Mouse (Mus musculus) heart, embryonic 10.5 days (tissue): Measurements from ENCODE around the gene Chd1l. TPM values are rescaled to one million over a fixed set of nuclear protein-coding genes. Genes with fewer than 3 reads are reported as not detected.
A peak's percentile ranks its signal among the peaks of the same experiment; 100 is the strongest.

ENCODE experiments used
- DNase-seq: peaks from one replicate; pipeline ENCODE4 v3.0.0-alpha.2; 2017; ENCODE audit warnings: low spot score
- H3K27ac ChIP-seq: fragments of 300-500 bp; sonication (generic); 2 replicates; pipeline ENCODE4 v1.5.1; 2016; ENCODE audit warnings: mild to moderate bottlenecking
- H3K27me3 ChIP-seq: fragments of 300-500 bp; sonication (generic); 2 replicates; pipeline ENCODE4 v1.6.1; 2016; ENCODE audit warnings: mild to moderate bottlenecking; ENCODE audit not compliant: poor library complexity, insufficient read depth, severe bottlenecking
- H3K36me3 ChIP-seq: fragments of 300-500 bp; sonication (generic); 2 replicates; pipeline ENCODE4 v1.6.1; 2016; ENCODE audit warnings: mild to moderate bottlenecking, moderate library complexity
- H3K4me1 ChIP-seq: fragments of 300-500 bp; sonication (generic); 2 replicates; pipeline ENCODE4 v1.6.1; 2016; ENCODE audit warnings: mild to moderate bottlenecking
- H3K4me3 ChIP-seq: fragments of 300-500 bp; sonication (generic); 2 replicates; pipeline ENCODE4 v1.5.1; 2016; ENCODE audit warnings: mild to moderate bottlenecking, moderate library complexity
- H3K9me3 ChIP-seq: fragments of 300-500 bp; sonication (generic); 2 replicates; pipeline ENCODE4 v1.6.1; 2016; ENCODE audit warnings: mild to moderate bottlenecking, moderate library complexity
- WGBS: fragments of 180-500 bp; shearing (Covaris S2); methylation state at CpG from one replicate; pipeline ENCODE4 v1.1.7; 2016; 5-methylcytosine and 5-hydroxymethylcytosine counted together
- polyA plus RNA-seq: library from polyadenylated mRNA; unstranded; fragments of >200 nt; fragmentation: Nextera tagmentation; extraction: Ambion mirVana; gene quantifications from 2 replicates; pipeline ENCODE4 v1.2.1, GENCODE M21; 2016

Chd1l gene
- 21.7 and 22.8 TPM in 2 replicates for polyA plus RNA-seq

GRCm38 (mm10) chr3:97609845-97610410, at the start of gene Chd1l:
Gene Chd1l, minus strand, starts transcription at chr3:97610203.
- Histone ChIP-seq H3K9me3 (no peaks in the 10 kb centered on the region), H3K27me3 (no peaks in the 10 kb centered on the region), H3K36me3 (no peaks in the 10 kb centered on the region), H3K27ac (peak within 1 kb of the TSS; percentile 98), H3K4me3 (peak within 1 kb of the TSS; percentile 81), H3K4me1 (no peaks in the 10 kb centered on the region)
- WGBS: under 1% methylated on average over 55 of the region's 56 CpGs
- peak; percentile 95 for DNase-seq

GRCm38 (mm10) chr3:97659746-97660145, 49.7 kb upstream of the Chd1l start:
- no peaks in the 10 kb centered on the region for H3K27me3 ChIP-seq
- DNase-seq: no peak
- peak overlapping the region; percentile 96; the same call in 1 of the 2 replicates for H3K27ac ChIP-seq
- H3K9me3 ChIP-seq: no peaks in the 10 kb centered on the region
- H3K4me1 ChIP-seq: peaks cover 41% of the 10 kb centered on the region
- peak overlapping the region; percentile 12 for H3K4me3 ChIP-seq
- 80% methylated on average over 7 of the region's 7 CpGs for WGBS
- peaks cover 25% of the 10 kb centered on the region for H3K36me3 ChIP-seq

- peak; percentile 90 for DNase-seq
- under 1% methylated on average over 50 of the region's 50 CpGs for WGBS
- Histone ChIP-seq H3K4me3 (peak overlapping the region; percentile 87), H3K9me3 (no peaks in the 10 kb centered on the region), H3K4me1 (peaks cover 41% of the 10 kb centered on the region), H3K27me3 (no peaks in the 10 kb centered on the region), H3K27ac (peak overlapping the region; percentile 96), H3K36me3 (peaks cover 14% of the 10 kb centered on the region)
These were observed 48.6 kb upstream of the Chd1l start for GRCm38 (mm10) chr3:97658426-97659193.

- H3K4me3 ChIP-seq: peak within 1 kb of the TSS; percentile 87
- no peaks in the 10 kb centered on the region for H3K9me3 ChIP-seq
- peaks cover 7% of the 10 kb centered on the region for H3K36me3 ChIP-seq
- WGBS: 2% methylated on average over 51 of the region's 51 CpGs
- peaks cover 44% of the 10 kb centered on the region for H3K4me1 ChIP-seq
- DNase-seq: peak; percentile 99
- H3K27me3 ChIP-seq: no peaks in the 10 kb centered on the region
- H3K27ac ChIP-seq: peak within 1 kb of the TSS; percentile 96
These were observed 47.8 kb upstream of the Chd1l start, which contains the start of gene Prkab2 for GRCm38 (mm10) chr3:97657655-97658411. Gene Prkab2, plus strand, starts transcription at chr3:97658193.

- no peaks in the 10 kb centered on the region for H3K9me3 ChIP-seq
These were observed 44.9 kb upstream of the Chd1l start for GRCm38 (mm10) chr3:97654901-97655300.

GRCm38 (mm10) chr3:97653781-97654180, 43.8 kb upstream of the Chd1l start:
- no peak for DNase-seq
- H3K9me3 ChIP-seq: no peaks in the 10 kb centered on the region
- H3K36me3 ChIP-seq: no peaks in the 10 kb centered on the region
- H3K4me1 ChIP-seq: peaks cover 43% of the 10 kb centered on the region
- no peaks in the 10 kb centered on the region for H3K27me3 ChIP-seq
- no peak overlapping the region for H3K4me3 ChIP-seq
- no peak overlapping the region for H3K27ac ChIP-seq
- WGBS: 82% methylated on average over 5 of the region's 5 CpGs

More at GRCm38 (mm10) chr3:97654901-97655300, 44.9 kb upstream of the Chd1l start:
- Histone ChIP-seq H3K36me3 (no peaks in the 10 kb centered on the region), H3K4me3 (no peak overlapping the region), H3K4me1 (peaks cover 54% of the 10 kb centered on the region), H3K27ac (no peak overlapping the region), H3K27me3 (no peaks in the 10 kb centered on the region)
- 83% methylated on average over 8 of the region's 8 CpGs for WGBS
- no peak for DNase-seq

GRCm38 (mm10) chr3:97651604-97652003, 41.6 kb upstream of the Chd1l start:
- DNase-seq: no peak
- no peaks in the 10 kb centered on the region for H3K36me3 ChIP-seq
- no peaks in the 10 kb centered on the region for H3K27me3 ChIP-seq
- WGBS: 39% methylated on average over 10 of the region's 10 CpGs
- peaks cover 31% of the 10 kb centered on the region for H3K4me1 ChIP-seq
- H3K9me3 ChIP-seq: no peaks in the 10 kb centered on the region
- H3K27ac ChIP-seq: peak overlapping the region; percentile 87
- H3K4me3 ChIP-seq: peak overlapping the region; percentile 39

- no peaks in the 10 kb centered on the region for H3K36me3 ChIP-seq
- H3K27ac ChIP-seq: no peak overlapping the region
- no peaks in the 10 kb centered on the region for H3K27me3 ChIP-seq
- 80% methylated on average over 6 of the region's 6 CpGs for WGBS
- DNase-seq: no peak
- H3K4me3 ChIP-seq: no peak overlapping the region
- no peaks in the 10 kb centered on the region for H3K9me3 ChIP-seq
- peaks cover 20% of the 10 kb centered on the region for H3K4me1 ChIP-seq
These were observed 39.5 kb upstream of the Chd1l start for GRCm38 (mm10) chr3:97649469-97649868.

- no peak for DNase-seq
- WGBS: 78% methylated on average over 3 of the region's 3 CpGs
- H3K4me3 ChIP-seq: no peak overlapping the region
- H3K9me3 ChIP-seq: no peaks in the 10 kb centered on the region
- no peak overlapping the region for H3K27ac ChIP-seq
- peaks cover 20% of the 10 kb centered on the region for H3K4me1 ChIP-seq
- no peaks in the 10 kb centered on the region for H3K27me3 ChIP-seq
- H3K36me3 ChIP-seq: no peaks in the 10 kb centered on the region
These were observed 39.0 kb upstream of the Chd1l start for GRCm38 (mm10) chr3:97649022-97649421.

- Histone ChIP-seq H3K36me3 (no peaks in the 10 kb centered on the region), H3K4me1 (peaks cover 20% of the 10 kb centered on the region), H3K4me3 (no peak overlapping the region), H3K27ac (no peak overlapping the region), H3K27me3 (no peaks in the 10 kb centered on the region), H3K9me3 (no peaks in the 10 kb centered on the region)
- 43% methylated on average over 1 of the region's 1 CpGs for WGBS
- no peak for DNase-seq
These were observed 38.5 kb upstream of the Chd1l start for GRCm38 (mm10) chr3:97648518-97648917.

- no peaks in the 10 kb centered on the region for H3K4me1 ChIP-seq
- WGBS: 80% methylated on average over 9 of the region's 9 CpGs
- no peaks in the 10 kb centered on the region for H3K36me3 ChIP-seq
- H3K4me3 ChIP-seq: no peak overlapping the region
- no peak overlapping the region for H3K27ac ChIP-seq
- DNase-seq: no peak
- no peaks in the 10 kb centered on the region for H3K9me3 ChIP-seq
- no peaks in the 10 kb centered on the region for H3K27me3 ChIP-seq
These were observed 32.0 kb upstream of the Chd1l start for GRCm38 (mm10) chr3:97642001-97642400.

- DNase-seq: no peak
- WGBS: 93% methylated on average over 4 of the region's 4 CpGs
- Histone ChIP-seq H3K27ac (no peak overlapping the region), H3K4me1 (no peaks in the 10 kb centered on the region), H3K27me3 (no peaks in the 10 kb centered on the region), H3K4me3 (no peak overlapping the region), H3K9me3 (no peaks in the 10 kb centered on the region), H3K36me3 (no peaks in the 10 kb centered on the region)
These were observed 31.4 kb upstream of the Chd1l start for GRCm38 (mm10) chr3:97641396-97641795.

GRCm38 (mm10) chr3:97634288-97634761, 24.3 kb upstream of the Chd1l start:
- DNase-seq: no peak
- Histone ChIP-seq H3K4me1 (no peaks in the 10 kb centered on the region), H3K27ac (no peak overlapping the region), H3K36me3 (no peaks in the 10 kb centered on the region), H3K4me3 (no peak overlapping the region), H3K27me3 (no peaks in the 10 kb centered on the region), H3K9me3 (no peaks in the 10 kb centered on the region)
- 82% methylated on average over 3 of the region's 3 CpGs for WGBS
